Mouse (Mus musculus): ENCODE measurements around the gene Rpl27a. TPM values are rescaled to one million over a fixed set of nuclear protein-coding genes. Genes with fewer than 3 reads are reported as not detected.
A peak's percentile ranks its signal among the peaks of the same experiment; 100 is the strongest.

Rpl27a gene
- polyA plus RNA-seq, 1 experiment from 2014 or later = 137 TPM

GRCm38 (mm10) chr7:109508034-109508433 is 10.9 kb upstream of the Rpl27a start, which contains the start of gene Trim66:
Trim66 (minus strand) TSS chr7:109508134.
- no peak for ATAC-seq (ENCODE audit: insufficient number of reproducible peaks, insufficient read depth, low FRiP score, low TSS enrichment, low read depth)
- Histone ChIP-seq H3K9ac (replicated peaks) (peak within 1 kb of the TSS; percentile 32; the same call in 1 of the 2 replicates), H3K36me3 (no peaks in the 10 kb centered on the region), H3K27me3 (no peaks in the 10 kb centered on the region; the same call in 1 of the 2 replicates), H3K4me1 (replicated peaks) (peaks cover 10% of the 10 kb centered on the region), H3K4me2 (peak within 1 kb of the TSS; percentile 18), H3K9me3 (no peaks in the 10 kb centered on the region), H3K27ac (no peak within 1 kb of the TSS), H3K4me3 (replicated peaks) (no peak within 1 kb of the TSS)
- 87% methylated on average over 4 of the region's 4 CpGs for WGBS

- Histone ChIP-seq H3K9ac (replicated peaks) (no peak overlapping the region), H3K4me3 (replicated peaks) (no peak overlapping the region), H3K9me3 (no peaks in the 10 kb centered on the region), H3K27me3 (no peaks in the 10 kb centered on the region; the same call in 1 of the 2 replicates), H3K27ac (no peak overlapping the region), H3K4me1 (replicated peaks) (peaks cover 10% of the 10 kb centered on the region), H3K36me3 (no peaks in the 10 kb centered on the region), H3K4me2 (no peak overlapping the region)
- ATAC-seq (ENCODE audit: insufficient number of reproducible peaks, insufficient read depth, low FRiP score, low TSS enrichment, low read depth) = no peak
- 59% methylated on average over 2 of the region's 2 CpGs for WGBS
Measured at GRCm38 (mm10) chr7:109510799-109511198, 8.1 kb upstream of the Rpl27a start.

GRCm38 (mm10) chr7:109511838-109512237 is 7.1 kb upstream of the Rpl27a start:
- Histone ChIP-seq H3K36me3 (no peaks in the 10 kb centered on the region), H3K27me3 (no peaks in the 10 kb centered on the region; the same call in 1 of the 2 replicates), H3K9ac (replicated peaks) (no peak overlapping the region), H3K4me2 (no peak overlapping the region), H3K4me3 (replicated peaks) (no peak overlapping the region), H3K9me3 (no peaks in the 10 kb centered on the region), H3K27ac (no peak overlapping the region), H3K4me1 (replicated peaks) (peaks cover 10% of the 10 kb centered on the region)
- no peak for ATAC-seq (ENCODE audit: insufficient number of reproducible peaks, insufficient read depth, low FRiP score, low TSS enrichment, low read depth)
- WGBS = 92% methylated on average over 3 of the region's 3 CpGs

GRCm38 (mm10) chr7:109516500-109516899 is 2.4 kb upstream of the Rpl27a start:
- no peaks in the 10 kb centered on the region for H3K9me3 ChIP-seq
- no peaks in the 10 kb centered on the region; the same call in 1 of the 2 replicates for H3K27me3 ChIP-seq
- 79% methylated on average over 3 of the region's 3 CpGs for WGBS
- no peak overlapping the region for H3K4me2 ChIP-seq
- H3K4me1 ChIP-seq (replicated peaks) = peaks cover 16% of the 10 kb centered on the region
- no peak overlapping the region for H3K4me3 ChIP-seq (replicated peaks)
- no peak overlapping the region for H3K9ac ChIP-seq (replicated peaks)
- ATAC-seq (ENCODE audit: insufficient number of reproducible peaks, insufficient read depth, low FRiP score, low TSS enrichment, low read depth) = no peak
- no peak overlapping the region for H3K27ac ChIP-seq
- peaks cover 14% of the 10 kb centered on the region for H3K36me3 ChIP-seq

- H3K4me2 ChIP-seq = peak overlapping the region; percentile 60
- no peak for ATAC-seq (ENCODE audit: insufficient number of reproducible peaks, insufficient read depth, low FRiP score, low TSS enrichment, low read depth)
- H3K9me3 ChIP-seq = no peaks in the 10 kb centered on the region
- H3K4me3 ChIP-seq (replicated peaks) = peak overlapping the region; percentile 96
- 27% methylated on average over 10 of the region's 10 CpGs for WGBS
- H3K9ac ChIP-seq (replicated peaks) = peak overlapping the region; percentile 98
- no peaks in the 10 kb centered on the region for H3K27me3 ChIP-seq
- H3K27ac ChIP-seq = peak overlapping the region; percentile 98
- peaks cover 31% of the 10 kb centered on the region for H3K36me3 ChIP-seq
- peaks cover 16% of the 10 kb centered on the region for H3K4me1 ChIP-seq (replicated peaks)
Measured at GRCm38 (mm10) chr7:109518036-109518681, 788 bp upstream of the Rpl27a start.

GRCm38 (mm10) chr7:109519936-109520335 is 989 bp downstream of the Rpl27a start:
- no peak for ATAC-seq (ENCODE audit: insufficient number of reproducible peaks, insufficient read depth, low FRiP score, low TSS enrichment, low read depth)
- no peaks in the 10 kb centered on the region for H3K27me3 ChIP-seq
- peaks cover 16% of the 10 kb centered on the region for H3K4me1 ChIP-seq (replicated peaks)
- peak overlapping the region; percentile 96 for H3K4me3 ChIP-seq (replicated peaks)
- peak overlapping the region; percentile 98 for H3K9ac ChIP-seq (replicated peaks)
- 5% methylated on average over 10 of the region's 10 CpGs for WGBS
- no peaks in the 10 kb centered on the region for H3K9me3 ChIP-seq
- H3K27ac ChIP-seq = peak overlapping the region; percentile 98
- peak overlapping the region; percentile 93 for H3K4me2 ChIP-seq
- peaks cover 49% of the 10 kb centered on the region for H3K36me3 ChIP-seq

- Histone ChIP-seq H3K27me3 (no peaks in the 10 kb centered on the region), H3K27ac (no peak overlapping the region), H3K9ac (replicated peaks) (no peak overlapping the region), H3K36me3 (peaks cover 70% of the 10 kb centered on the region), H3K9me3 (no peaks in the 10 kb centered on the region), H3K4me3 (replicated peaks) (no peak overlapping the region), H3K4me1 (replicated peaks) (peaks cover 16% of the 10 kb centered on the region), H3K4me2 (no peak overlapping the region)
- 81% methylated on average over 5 of the region's 5 CpGs for WGBS
- ATAC-seq (ENCODE audit: insufficient number of reproducible peaks, insufficient read depth, low FRiP score, low TSS enrichment, low read depth) = no peak
Measured at GRCm38 (mm10) chr7:109522084-109522483, 3.1 kb downstream of the Rpl27a start.

- no peak overlapping the region for H3K4me3 ChIP-seq (replicated peaks)
- H3K9ac ChIP-seq (replicated peaks) = no peak overlapping the region
- H3K4me1 ChIP-seq (replicated peaks) = peaks cover 16% of the 10 kb centered on the region
- no peak overlapping the region for H3K4me2 ChIP-seq
- no peaks in the 10 kb centered on the region for H3K27me3 ChIP-seq
- WGBS = 55% methylated on average over 2 of the region's 2 CpGs
- no peak for ATAC-seq (ENCODE audit: insufficient number of reproducible peaks, insufficient read depth, low FRiP score, low TSS enrichment, low read depth)
- 0 out of 2 replicates have a peak overlapping the region, but pooled peaks have one; percentile 31 for H3K27ac ChIP-seq
- H3K9me3 ChIP-seq = no peaks in the 10 kb centered on the region
- H3K36me3 ChIP-seq = peaks cover 82% of the 10 kb centered on the region
Measured at GRCm38 (mm10) chr7:109523304-109523703, 4.4 kb downstream of the Rpl27a start.

GRCm38 (mm10) chr7:109523741-109524441 is 4.9 kb downstream of the Rpl27a start:
- no peaks in the 10 kb centered on the region for H3K9me3 ChIP-seq
- no peak for ATAC-seq (ENCODE audit: insufficient number of reproducible peaks, insufficient read depth, low FRiP score, low TSS enrichment, low read depth)
- H3K9ac ChIP-seq (replicated peaks) = no peak overlapping the region
- 0 out of 2 replicates have a peak overlapping the region, but pooled peaks have one; percentile 31 for H3K27ac ChIP-seq
- H3K4me3 ChIP-seq (replicated peaks) = no peak overlapping the region
- H3K27me3 ChIP-seq = no peaks in the 10 kb centered on the region
- 54% methylated on average over 6 of the region's 6 CpGs for WGBS
- H3K4me1 ChIP-seq (replicated peaks) = peaks cover 16% of the 10 kb centered on the region
- H3K4me2 ChIP-seq = no peak overlapping the region
- peaks cover 86% of the 10 kb centered on the region for H3K36me3 ChIP-seq

- peaks cover 86% of the 10 kb centered on the region for H3K36me3 ChIP-seq
- ATAC-seq (ENCODE audit: insufficient number of reproducible peaks, insufficient read depth, low FRiP score, low TSS enrichment, low read depth) = no peak
- no peak overlapping the region for H3K9ac ChIP-seq (replicated peaks)
- peaks cover 16% of the 10 kb centered on the region for H3K4me1 ChIP-seq (replicated peaks)
- H3K27me3 ChIP-seq = no peaks in the 10 kb centered on the region
- no peak overlapping the region for H3K4me3 ChIP-seq (replicated peaks)
- H3K9me3 ChIP-seq = no peaks in the 10 kb centered on the region
- no peak overlapping the region for H3K4me2 ChIP-seq
- H3K27ac ChIP-seq = no peak overlapping the region
Measured at GRCm38 (mm10) chr7:109524442-109524744, 5.4 kb downstream of the Rpl27a start.

- Histone ChIP-seq H3K36me3 (peaks cover 89% of the 10 kb centered on the region), H3K27ac (no peak overlapping the region), H3K9me3 (no peaks in the 10 kb centered on the region), H3K4me2 (no peak overlapping the region), H3K9ac (replicated peaks) (no peak overlapping the region), H3K27me3 (no peaks in the 10 kb centered on the region), H3K4me3 (replicated peaks) (no peak overlapping the region), H3K4me1 (replicated peaks) (peaks cover 15% of the 10 kb centered on the region)
- 81% methylated on average over 3 of the region's 3 CpGs for WGBS
- ATAC-seq (ENCODE audit: insufficient number of reproducible peaks, insufficient read depth, low FRiP score, low TSS enrichment, low read depth) = no peak
Measured at GRCm38 (mm10) chr7:109524763-109525162, 5.8 kb downstream of the Rpl27a start.

Data from limb, embryonic 12.5 days (tissue).